Mouse (Mus musculus): ENCODE results near the gene Abhd5. TPM values are rescaled to one million over a fixed set of nuclear protein-coding genes. Genes with fewer than 3 reads are reported as not detected.

The Abhd5 gene
- polyA plus RNA-seq, 2 experiments = 25.1 to 41.1 TPM

DNA sequence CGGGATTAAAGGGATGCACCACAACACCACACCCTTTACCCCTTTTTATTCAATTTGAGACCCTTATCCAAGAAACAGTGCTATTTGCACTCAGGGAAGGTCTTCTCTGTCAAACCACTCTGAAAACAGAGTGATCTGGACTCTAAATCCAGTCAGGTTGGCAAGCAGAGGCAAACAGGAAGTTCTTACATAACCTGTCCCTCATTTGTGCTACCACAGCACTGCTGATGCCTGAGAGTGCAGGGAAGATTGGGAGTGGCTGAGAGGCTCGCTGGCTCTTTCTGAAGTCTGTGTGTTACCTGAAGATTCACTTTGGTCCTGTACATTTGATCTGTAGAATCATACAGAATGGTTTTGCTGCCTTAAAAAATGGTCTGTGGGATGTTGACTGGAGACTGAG is 14.7 kb upstream of the Abhd5 start:
- Histone ChIP-seq H3K4me3 (replicated peaks; ENCODE audit: low read length) (no peak overlapping the region), H3K27ac (replicated peaks; ENCODE audit: low read depth, low read length) (no peak overlapping the region), H3K27me3 (ENCODE audit: control insufficient read depth, insufficient read depth, low read length) (no peaks in the 10 kb centered on the region), H3K36me3 (ENCODE audit: control insufficient read depth, insufficient read depth, low read length) (no peaks in the 10 kb centered on the region), H3K4me2 (replicated peaks; ENCODE audit: low read depth, low read length, severe bottlenecking) (no peak overlapping the region), H3K9me3 (ENCODE audit: control insufficient read depth, low read length) (no peaks in the 10 kb centered on the region), H3K9ac (ENCODE audit: low read depth, low read length, severe bottlenecking) (no peak overlapping the region), H3K4me1 (ENCODE audit: control insufficient read depth, insufficient read depth, low read length) (no peaks in the 10 kb centered on the region)
- no peak for DNase-seq (ENCODE audit: low spot score)
- 62% methylated on average over 2 of the region's 2 CpGs for WGBS
- ATAC-seq (ENCODE audit: low FRiP score, low read depth) = no peak
- TF ChIP-seq POLR2A (IDR thresholded peaks at IDR 0.05; ENCODE audit: borderline replicate concordance, extremely low read depth, insufficient read depth, insufficient read length) = no peak

DNA sequence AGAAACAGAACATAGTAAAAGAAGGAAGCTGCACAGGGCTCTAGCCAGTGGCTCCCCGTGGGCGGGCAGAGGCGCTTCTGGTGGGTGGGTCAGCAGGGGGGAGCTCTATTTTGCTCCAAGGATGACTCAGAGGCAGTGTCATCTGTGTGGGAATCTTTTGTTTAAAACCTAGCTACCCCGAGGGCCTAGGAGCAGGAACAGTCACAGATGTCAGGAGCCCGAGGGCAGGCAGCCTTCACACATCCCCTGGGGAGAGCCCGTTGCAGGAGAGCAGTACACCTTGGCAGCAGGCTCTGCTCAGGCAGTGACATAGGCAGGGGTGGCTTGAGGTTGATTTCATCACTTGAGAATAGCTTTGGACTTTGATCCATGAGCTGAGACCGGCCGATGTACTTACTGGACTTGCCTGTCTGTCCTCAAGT is 13.9 kb upstream of the Abhd5 start:
- no peaks in the 10 kb centered on the region for H3K9me3 ChIP-seq (ENCODE audit: control insufficient read depth, low read length)
- H3K4me1 ChIP-seq (ENCODE audit: control insufficient read depth, insufficient read depth, low read length) = no peaks in the 10 kb centered on the region
- no peak overlapping the region for H3K9ac ChIP-seq (ENCODE audit: low read depth, low read length, severe bottlenecking)
- H3K27me3 ChIP-seq (ENCODE audit: control insufficient read depth, insufficient read depth, low read length) = no peaks in the 10 kb centered on the region
- no peak for TF ChIP-seq POLR2A (IDR thresholded peaks at IDR 0.05; ENCODE audit: borderline replicate concordance, extremely low read depth, insufficient read depth, insufficient read length)
- DNase-seq (ENCODE audit: low spot score) (no peak), ATAC-seq (ENCODE audit: low FRiP score, low read depth) (no peak)
- no peak overlapping the region for H3K27ac ChIP-seq (replicated peaks; ENCODE audit: low read depth, low read length)
- WGBS = 57% methylated on average over 8 of the region's 8 CpGs
- H3K4me2 ChIP-seq (replicated peaks; ENCODE audit: low read depth, low read length, severe bottlenecking) = no peak overlapping the region
- no peaks in the 10 kb centered on the region for H3K36me3 ChIP-seq (ENCODE audit: control insufficient read depth, insufficient read depth, low read length)
- H3K4me3 ChIP-seq (replicated peaks; ENCODE audit: low read length) = no peak overlapping the region

GRCm38 (mm10) chr9:122339972-122340371 is 11.4 kb upstream of the Abhd5 start:
- ATAC-seq (ENCODE audit: low FRiP score, low read depth) (no peak), DNase-seq (ENCODE audit: low spot score) (no peak)
- Histone ChIP-seq H3K4me1 (ENCODE audit: control insufficient read depth, insufficient read depth, low read length) (no peaks in the 10 kb centered on the region), H3K4me3 (replicated peaks; ENCODE audit: low read length) (no peak overlapping the region), H3K9ac (ENCODE audit: low read depth, low read length, severe bottlenecking) (no peak overlapping the region), H3K27ac (replicated peaks; ENCODE audit: low read depth, low read length) (no peak overlapping the region), H3K9me3 (ENCODE audit: control insufficient read depth, low read length) (no peaks in the 10 kb centered on the region), H3K4me2 (replicated peaks; ENCODE audit: low read depth, low read length, severe bottlenecking) (no peak overlapping the region), H3K27me3 (ENCODE audit: control insufficient read depth, insufficient read depth, low read length) (no peaks in the 10 kb centered on the region), H3K36me3 (ENCODE audit: control insufficient read depth, insufficient read depth, low read length) (no peaks in the 10 kb centered on the region)
- TF ChIP-seq POLR2A (IDR thresholded peaks at IDR 0.05; ENCODE audit: borderline replicate concordance, extremely low read depth, insufficient read depth, insufficient read length) = no peak
- 69% methylated on average over 5 of the region's 5 CpGs for WGBS

- H3K4me2 ChIP-seq (replicated peaks; ENCODE audit: low read depth, low read length, severe bottlenecking) = no peak overlapping the region
- no peaks in the 10 kb centered on the region for H3K4me1 ChIP-seq (ENCODE audit: control insufficient read depth, insufficient read depth, low read length)
- no peaks in the 10 kb centered on the region for H3K36me3 ChIP-seq (ENCODE audit: control insufficient read depth, insufficient read depth, low read length)
- 80% methylated on average over 7 of the region's 7 CpGs for WGBS
- no peak overlapping the region for H3K9ac ChIP-seq (ENCODE audit: low read depth, low read length, severe bottlenecking)
- DNase-seq (ENCODE audit: low spot score) (no peak), ATAC-seq (ENCODE audit: low FRiP score, low read depth) (no peak)
- TF ChIP-seq POLR2A (IDR thresholded peaks at IDR 0.05; ENCODE audit: borderline replicate concordance, extremely low read depth, insufficient read depth, insufficient read length) = no peak
- H3K9me3 ChIP-seq (ENCODE audit: control insufficient read depth, low read length) = no peaks in the 10 kb centered on the region
- H3K27ac ChIP-seq (replicated peaks; ENCODE audit: low read depth, low read length) = no peak overlapping the region
- no peak overlapping the region for H3K4me3 ChIP-seq (replicated peaks; ENCODE audit: low read length)
- H3K27me3 ChIP-seq (ENCODE audit: control insufficient read depth, insufficient read depth, low read length) = no peaks in the 10 kb centered on the region
Observed at GRCm38 (mm10) chr9:122343399-122343798, 8.0 kb upstream of the Abhd5 start.

- no peaks in the 10 kb centered on the region for H3K36me3 ChIP-seq (ENCODE audit: control insufficient read depth, insufficient read depth, low read length)
- no peak for TF ChIP-seq POLR2A (IDR thresholded peaks at IDR 0.05; ENCODE audit: borderline replicate concordance, extremely low read depth, insufficient read depth, insufficient read length)
- no peaks in the 10 kb centered on the region for H3K4me1 ChIP-seq (ENCODE audit: control insufficient read depth, insufficient read depth, low read length)
- H3K27me3 ChIP-seq (ENCODE audit: control insufficient read depth, insufficient read depth, low read length) = no peaks in the 10 kb centered on the region
- H3K4me2 ChIP-seq (replicated peaks; ENCODE audit: low read depth, low read length, severe bottlenecking) = no peak overlapping the region
- no peak overlapping the region for H3K9ac ChIP-seq (ENCODE audit: low read depth, low read length, severe bottlenecking)
- 76% methylated on average over 8 of the region's 8 CpGs for WGBS
- no peak for DNase-seq (ENCODE audit: low spot score)
- H3K27ac ChIP-seq (replicated peaks; ENCODE audit: low read depth, low read length) = no peak overlapping the region
- no peaks in the 10 kb centered on the region for H3K9me3 ChIP-seq (ENCODE audit: control insufficient read depth, low read length)
- ATAC-seq (ENCODE audit: low FRiP score, low read depth) = no peak
- no peak overlapping the region for H3K4me3 ChIP-seq (replicated peaks; ENCODE audit: low read length)
Observed at GRCm38 (mm10) chr9:122344560-122344959, 6.8 kb upstream of the Abhd5 start.

DNA sequence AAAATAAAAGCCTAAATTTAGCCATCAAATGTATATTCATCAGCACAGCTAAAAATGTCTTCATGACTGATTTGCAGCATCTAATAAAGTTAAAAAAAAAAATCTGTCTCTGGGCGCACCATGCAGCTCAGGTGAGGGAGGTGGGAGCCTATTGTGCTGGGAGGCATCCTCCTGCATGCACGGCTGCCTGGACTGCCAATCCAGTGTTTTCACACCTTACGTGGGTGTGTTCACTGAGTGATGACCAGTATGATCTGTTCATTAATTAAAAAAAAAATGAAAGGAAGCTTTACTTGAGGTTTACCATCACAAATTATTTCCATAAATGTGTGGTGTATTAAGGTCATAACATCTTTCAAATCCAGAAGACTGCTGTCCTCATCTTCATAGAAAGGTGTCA is 6.1 kb upstream of the Abhd5 start:
- no peak overlapping the region for H3K4me3 ChIP-seq (replicated peaks; ENCODE audit: low read length)
- no peak for DNase-seq (ENCODE audit: low spot score)
- no peak overlapping the region for H3K27ac ChIP-seq (replicated peaks; ENCODE audit: low read depth, low read length)
- WGBS = 78% methylated on average over 3 of the region's 3 CpGs
- no peaks in the 10 kb centered on the region for H3K4me1 ChIP-seq (ENCODE audit: control insufficient read depth, insufficient read depth, low read length)
- ATAC-seq (ENCODE audit: low FRiP score, low read depth) = no peak
- no peak overlapping the region for H3K9ac ChIP-seq (ENCODE audit: low read depth, low read length, severe bottlenecking)
- H3K9me3 ChIP-seq (ENCODE audit: control insufficient read depth, low read length) = no peaks in the 10 kb centered on the region
- H3K4me2 ChIP-seq (replicated peaks; ENCODE audit: low read depth, low read length, severe bottlenecking) = no peak overlapping the region
- no peak for TF ChIP-seq POLR2A (IDR thresholded peaks at IDR 0.05; ENCODE audit: borderline replicate concordance, extremely low read depth, insufficient read depth, insufficient read length)
- H3K36me3 ChIP-seq (ENCODE audit: control insufficient read depth, insufficient read depth, low read length) = no peaks in the 10 kb centered on the region
- H3K27me3 ChIP-seq (ENCODE audit: control insufficient read depth, insufficient read depth, low read length) = no peaks in the 10 kb centered on the region
